Mouse (Mus musculus) limb, embryonic 15.5 days (tissue): Measurements from ENCODE around the gene Fam83g. TPM values are rescaled to one million over a fixed set of nuclear protein-coding genes. Genes with fewer than 3 reads are reported as not detected.

Source experiments
- ATAC-seq: fragments of 200-750 bp; cut with Nextera tagmentation; 2 replicates; pipeline ENCODE4 v1.8.0; 2017; ENCODE audit warnings: low read depth, moderate TSS enrichment; ENCODE audit not compliant: insufficient number of reproducible peaks, low FRiP score, low TSS enrichment
- H3K27ac ChIP-seq: fragments of 300-500 bp; sonication (generic); 2 replicates; pipeline ENCODE4 v1.5.1; 2015; ENCODE audit warnings: moderate library complexity, mild to moderate bottlenecking, inconsistent platforms
- H3K27me3 ChIP-seq: fragments of 300-500 bp; sonication (generic); 2 replicates; pipeline ENCODE4 v1.6.1; 2015; ENCODE audit warnings: inconsistent platforms
- H3K36me3 ChIP-seq: fragments of 300-500 bp; sonication (generic); 2 replicates; pipeline ENCODE4 v1.6.1; 2015; ENCODE audit warnings: inconsistent platforms
- H3K4me1 ChIP-seq: fragments of 300-500 bp; sonication (generic); 2 replicates; pipeline ENCODE4 v1.6.1; 2015; ENCODE audit warnings: inconsistent platforms
- H3K4me2 ChIP-seq: fragments of 300-500 bp; sonication (generic); 2 replicates; pipeline ENCODE4 v1.6.1; 2015; ENCODE audit warnings: mild to moderate bottlenecking, inconsistent platforms
- H3K4me3 ChIP-seq: fragments of 300-500 bp; sonication (generic); 2 replicates; pipeline ENCODE4 v1.5.1; 2015; ENCODE audit warnings: mild to moderate bottlenecking, inconsistent platforms
- H3K9ac ChIP-seq: fragments of 300-500 bp; sonication (generic); 2 replicates; pipeline ENCODE4 v1.6.1; 2015; ENCODE audit warnings: inconsistent platforms
- H3K9me3 ChIP-seq: fragments of 300-500 bp; sonication (generic); 2 replicates; pipeline ENCODE4 v1.6.1; 2016; ENCODE audit warnings: inconsistent platforms
- WGBS: fragments of 180-500 bp; shearing (Covaris S2); methylation state at CpG from one replicate; pipeline ENCODE4 v1.1.7; 2015; 5-methylcytosine and 5-hydroxymethylcytosine counted together
- polyA plus RNA-seq: library from polyadenylated mRNA; unstranded; fragments of >200 nt; fragmentation: Nextera tagmentation; extraction: Ambion mirVana; gene quantifications from 2 replicates; pipeline ENCODE4 v1.2.1, GENCODE M21; 2015

The Fam83g gene
- polyA plus RNA-seq, 1 experiment from 2014 or later = 7.6 TPM

DNA sequence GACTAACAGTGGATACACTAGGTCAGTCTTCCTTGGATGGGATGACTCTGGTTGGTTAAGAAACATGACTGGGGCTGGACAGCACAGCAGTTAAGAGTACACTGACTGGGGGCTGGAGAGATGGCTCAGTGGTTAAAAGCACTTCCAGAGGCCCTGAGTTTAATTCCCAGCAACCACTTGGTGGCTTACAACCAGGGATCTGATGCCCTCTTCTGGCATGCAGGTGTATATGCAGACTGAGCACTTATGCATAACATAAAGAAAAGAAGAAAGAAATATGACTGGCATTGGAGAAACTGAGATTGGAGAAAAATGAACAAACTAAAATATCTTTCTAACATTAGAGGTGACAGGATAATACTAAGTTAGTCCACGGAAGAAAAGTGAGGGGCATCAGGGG, 56.6 kb downstream of the Fam83g start:
- Histone ChIP-seq H3K4me1 (no peaks in the 10 kb centered on the region), H3K9me3 (no peaks in the 10 kb centered on the region), H3K27ac (no peak overlapping the region), H3K27me3 (no peaks in the 10 kb centered on the region), H3K9ac (no peak overlapping the region), H3K4me2 (no peak overlapping the region), H3K4me3 (no peak overlapping the region), H3K36me3 (peaks cover 83% of the 10 kb centered on the region)
- no peak for ATAC-seq
- 81% methylated on average over 1 of the region's 1 CpGs for WGBS

DNA sequence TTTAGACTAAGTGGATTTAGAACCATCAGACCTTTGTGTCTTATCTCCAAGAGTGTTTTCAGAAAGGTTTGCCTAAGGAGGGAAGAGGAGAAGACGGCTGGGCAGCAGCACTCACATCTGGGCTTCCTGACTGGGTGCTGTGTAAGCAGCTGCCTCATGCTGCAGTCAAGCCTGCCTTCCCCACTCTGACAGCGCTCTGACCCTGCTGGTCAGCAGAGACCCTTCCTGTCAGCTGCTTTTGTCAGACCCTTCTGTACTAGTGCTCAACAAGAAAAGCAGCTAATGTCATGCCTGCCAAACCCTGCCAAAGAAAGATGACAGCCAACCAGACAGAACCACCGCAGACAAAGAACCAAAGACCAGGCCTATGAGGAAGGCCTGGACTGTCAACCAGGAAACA, 59.9 kb downstream of the Fam83g start:
- no peaks in the 10 kb centered on the region for H3K9me3 ChIP-seq
- no peaks in the 10 kb centered on the region for H3K4me1 ChIP-seq
- WGBS = 82% methylated on average over 3 of the region's 3 CpGs
- no peak overlapping the region for H3K4me2 ChIP-seq
- H3K27ac ChIP-seq = no peak overlapping the region
- H3K27me3 ChIP-seq = no peaks in the 10 kb centered on the region
- H3K9ac ChIP-seq = no peak overlapping the region
- no peak overlapping the region for H3K4me3 ChIP-seq
- H3K36me3 ChIP-seq = peaks cover 65% of the 10 kb centered on the region
- ATAC-seq = no peak

DNA sequence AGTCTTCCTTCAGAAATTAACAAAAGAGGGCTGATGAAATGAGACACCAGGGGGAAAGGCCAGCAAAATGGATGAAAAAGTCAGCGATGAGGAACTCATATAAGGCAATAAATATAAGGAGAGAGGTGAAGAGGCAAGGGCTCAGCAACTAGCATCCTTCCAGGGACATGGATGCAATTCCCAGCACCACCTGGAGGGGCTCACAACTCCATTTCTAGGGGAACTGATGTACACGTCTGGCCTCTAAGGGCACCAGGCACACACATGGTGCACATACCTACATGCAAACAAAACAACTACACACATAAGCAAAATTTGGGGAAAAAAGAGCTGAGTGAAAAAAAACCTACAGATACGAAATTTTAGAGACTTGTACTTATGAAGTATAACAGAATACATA, 60.6 kb downstream of the Fam83g start:
- H3K4me2 ChIP-seq = no peak overlapping the region
- 68% methylated on average over 3 of the region's 3 CpGs for WGBS
- no peak overlapping the region for H3K27ac ChIP-seq
- H3K36me3 ChIP-seq = peaks cover 62% of the 10 kb centered on the region
- H3K9ac ChIP-seq = no peak overlapping the region
- no peaks in the 10 kb centered on the region for H3K4me1 ChIP-seq
- ATAC-seq = no peak
- no peaks in the 10 kb centered on the region for H3K9me3 ChIP-seq
- no peaks in the 10 kb centered on the region for H3K27me3 ChIP-seq
- H3K4me3 ChIP-seq = no peak overlapping the region

DNA sequence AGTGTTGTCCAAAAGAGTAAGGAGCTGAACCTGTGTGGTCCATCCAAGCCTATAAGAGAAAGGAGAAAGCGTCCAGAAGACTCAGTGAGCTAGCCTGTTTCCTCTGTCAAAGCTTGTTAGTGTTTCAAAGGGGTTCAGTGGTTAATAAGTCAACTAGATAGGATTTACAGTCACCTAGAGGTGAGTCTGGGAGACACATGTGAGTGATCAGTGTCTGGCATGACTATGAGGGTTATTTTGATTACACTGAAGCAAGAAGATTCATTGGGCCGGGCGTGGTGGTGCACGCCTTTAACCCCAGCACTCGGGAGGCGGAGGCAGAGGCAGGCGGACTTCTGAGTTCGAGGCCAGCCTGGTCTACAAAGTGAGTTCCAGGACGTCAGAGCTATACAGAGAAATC, 61.9 kb downstream of the Fam83g start:
- no peak overlapping the region for H3K4me3 ChIP-seq
- peaks cover 61% of the 10 kb centered on the region for H3K36me3 ChIP-seq
- H3K27me3 ChIP-seq = no peaks in the 10 kb centered on the region
- ATAC-seq = no peak
- H3K4me1 ChIP-seq = no peaks in the 10 kb centered on the region
- no peaks in the 10 kb centered on the region for H3K9me3 ChIP-seq
- H3K4me2 ChIP-seq = no peak overlapping the region
- H3K27ac ChIP-seq = no peak overlapping the region
- 91% methylated on average over 9 of the region's 9 CpGs for WGBS
- H3K9ac ChIP-seq = no peak overlapping the region

DNA sequence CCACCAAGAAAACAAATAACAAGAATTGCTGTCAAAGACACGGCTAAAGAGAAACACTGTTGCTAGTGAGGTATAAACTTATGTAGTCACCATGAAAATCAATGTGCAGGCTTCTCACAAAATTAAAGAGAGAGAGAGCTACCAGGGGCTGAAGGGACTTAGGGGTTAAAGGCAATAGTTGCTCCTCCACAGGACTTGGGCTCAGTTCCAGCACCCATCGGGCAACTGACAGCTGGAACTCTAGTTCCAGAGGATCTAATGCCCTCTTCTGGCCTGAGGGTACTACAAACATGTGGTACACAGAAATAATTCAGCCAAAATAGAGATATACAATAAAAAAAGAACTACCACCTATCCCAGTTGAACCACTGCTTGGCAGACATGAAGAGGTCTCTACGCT, 63.3 kb downstream of the Fam83g start:
- Histone ChIP-seq H3K27ac (no peak overlapping the region), H3K9me3 (no peaks in the 10 kb centered on the region), H3K4me3 (no peak overlapping the region), H3K4me2 (no peak overlapping the region), H3K9ac (no peak overlapping the region), H3K36me3 (peaks cover 67% of the 10 kb centered on the region), H3K27me3 (no peaks in the 10 kb centered on the region), H3K4me1 (no peaks in the 10 kb centered on the region)
- no peak for ATAC-seq
- 56% methylated on average over 3 of the region's 3 CpGs for WGBS

DNA sequence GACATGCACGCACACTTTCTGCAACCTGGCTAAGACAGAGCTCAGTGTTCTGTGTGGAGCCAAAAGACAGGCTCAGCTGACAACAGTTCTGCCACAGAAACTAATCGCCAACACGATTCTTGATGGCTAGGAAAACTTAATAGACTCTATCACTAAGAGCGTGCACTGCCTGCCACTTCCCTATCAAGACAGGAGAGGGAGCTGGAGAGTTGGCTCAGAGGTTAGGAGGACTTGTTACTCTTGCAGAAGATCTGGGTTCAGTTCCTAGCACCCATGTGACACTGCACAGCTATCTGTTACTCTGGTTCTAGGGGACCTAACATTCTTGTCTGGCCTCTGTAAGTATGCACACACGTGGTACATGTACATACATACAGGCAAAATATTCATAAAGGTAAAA, 67.7 kb downstream of the Fam83g start:
- no peak overlapping the region for H3K4me2 ChIP-seq
- H3K27ac ChIP-seq = no peak overlapping the region
- no peaks in the 10 kb centered on the region for H3K4me1 ChIP-seq
- 79% methylated on average over 5 of the region's 5 CpGs for WGBS
- H3K27me3 ChIP-seq = no peaks in the 10 kb centered on the region
- ATAC-seq = no peak
- no peak overlapping the region for H3K9ac ChIP-seq
- no peaks in the 10 kb centered on the region for H3K9me3 ChIP-seq
- peaks cover 65% of the 10 kb centered on the region for H3K36me3 ChIP-seq
- H3K4me3 ChIP-seq = no peak overlapping the region

DNA sequence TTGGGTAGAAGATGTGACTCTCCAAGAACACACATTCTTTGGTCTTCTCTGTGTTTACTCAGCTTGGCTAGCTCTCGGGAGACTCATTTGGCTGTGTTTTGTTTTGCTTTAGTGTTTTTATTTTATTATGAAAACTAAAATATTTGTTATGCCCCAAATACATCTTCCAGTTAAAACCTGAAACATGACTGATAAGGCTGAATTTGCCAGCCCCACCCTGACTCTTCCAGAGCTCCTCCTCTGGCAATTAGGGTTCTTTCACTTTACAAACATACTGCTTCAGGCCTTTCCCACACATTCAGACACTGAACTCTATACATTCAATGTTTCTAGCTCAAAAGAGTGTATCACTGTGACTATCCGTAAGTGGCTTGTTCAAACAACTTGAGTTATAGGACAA, 73.3 kb downstream of the Fam83g start:
- H3K4me1 ChIP-seq = 0 out of 2 replicates have a peak, but pooled peaks cover 7% of the 10 kb centered on the region
- H3K27ac ChIP-seq = no peak overlapping the region
- no peak for ATAC-seq
- H3K4me3 ChIP-seq = no peak overlapping the region
- no peak overlapping the region for H3K4me2 ChIP-seq
- no peaks in the 10 kb centered on the region for H3K9me3 ChIP-seq
- H3K36me3 ChIP-seq = peaks cover 35% of the 10 kb centered on the region
- H3K27me3 ChIP-seq = no peaks in the 10 kb centered on the region
- H3K9ac ChIP-seq = no peak overlapping the region
- WGBS = 90% methylated on average over 2 of the region's 2 CpGs

Other genes starting within 250 kb of the Fam83g start
- gene Rnf112, start 230.0 kb upstream of the Fam83g start, polyA plus RNA-seq = 0.78 and 0.82 TPM in 2 replicates
- 540 and 575 TPM in 2 replicates for gene Mfap4, start 198.7 kb upstream of the Fam83g start, polyA plus RNA-seq
- gene Mapk7, start 189.7 kb upstream of the Fam83g start, polyA plus RNA-seq = 59.4 and 65.0 TPM in 2 replicates
- gene B9d1, start 178.9 kb upstream of the Fam83g start, polyA plus RNA-seq = 20.7 and 24.8 TPM in 2 replicates
- 29.4 and 30.4 TPM in 2 replicates for gene Epn2, start 104.4 kb upstream of the Fam83g start, polyA plus RNA-seq
- 14.5 and 15.3 TPM in 2 replicates for gene Grap, start 30.8 kb upstream of the Fam83g start, polyA plus RNA-seq
- gene Slc5a10, start 36.7 kb downstream of the Fam83g start, polyA plus RNA-seq = not detected in 2 replicates
- gene Prpsap2, start 78.0 kb downstream of the Fam83g start, polyA plus RNA-seq = 23.0 and 23.7 TPM in 2 replicates
- 12.0 and 15.8 TPM in 2 replicates for gene Ulk2, start 171.0 kb downstream of the Fam83g start, polyA plus RNA-seq
- 12.8 and 14.7 TPM in 2 replicates for gene Akap10, start 246.2 kb downstream of the Fam83g start, polyA plus RNA-seq